Mouse (Mus musculus) CH12.LX (cell line): ENCODE data around the gene Galnt3. TPM values are rescaled to one million over a fixed set of nuclear protein-coding genes. Genes with fewer than 3 reads are reported as not detected.

Experiments used
- DNase-seq: peaks from one replicate; pipeline ENCODE4 v3.0.0-alpha.2; 2013; ENCODE audit errors: extremely low read depth
- H3K27ac ChIP-seq: 2 replicates; pipeline ENCODE4 v1.5.1; 2012; ENCODE audit warnings: low read depth, mild to moderate bottlenecking, control low read depth, moderate library complexity; ENCODE audit not compliant: insufficient read depth
- H3K27me3 ChIP-seq: replicated peaks from 2 replicates; pipeline ENCODE3; 2012; ENCODE audit warnings: inconsistent platforms
- H3K36me3 ChIP-seq, 2 experiments: replicated peaks in 1 of 2; 2 replicates each; pipeline versions ENCODE3 to v1.6.1; 2012; ENCODE audit warnings: inconsistent platforms in 1 of 2, low read length in 1 of 2, mild to moderate bottlenecking in 1 of 2, mixed read lengths in 1 of 2, moderate library complexity in 1 of 2; ENCODE audit not compliant: control insufficient read depth in 1 of 2, insufficient read depth in 1 of 2
- H3K4me1 ChIP-seq, 2 experiments: 2 replicates each; pipeline ENCODE4 v1.6.1; 2012; ENCODE audit warnings: inconsistent platforms in 1 of 2, moderate library complexity in 1 of 2; ENCODE audit not compliant: insufficient read depth in 2 of 2, control insufficient read depth in 1 of 2
- H3K4me2 ChIP-seq: 2 replicates; pipeline ENCODE4 v1.6.1; 2012; ENCODE audit warnings: low read depth, mild to moderate bottlenecking, control low read depth; ENCODE audit not compliant: poor library complexity, insufficient read depth, severe bottlenecking
- H3K4me3 ChIP-seq, 3 experiments: fragments of 150-350 bp in 1 of 3; sonication (generic) in 1 of 3; replicated peaks in 1 of 3; 2 replicates each; pipeline versions ENCODE3 to v1.5.1; 2011 to 2012; ENCODE audit warnings: low read depth in 2 of 3, low read length in 2 of 3, mild to moderate bottlenecking in 2 of 3, moderate library complexity in 2 of 3, control low read depth in 1 of 3, improper control_type of control experiment in 1 of 3, inconsistent platforms in 1 of 3, mixed read lengths in 1 of 3; ENCODE audit not compliant: poor library complexity in 1 of 3
- H3K79me2 ChIP-seq: replicated peaks from 2 replicates; pipeline ENCODE4 v1.6.1; 2012; ENCODE audit warnings: mild to moderate bottlenecking, moderate library complexity; ENCODE audit not compliant: control insufficient read depth, poor library complexity, insufficient read depth, severe bottlenecking; ENCODE audit errors: extremely low read depth
- H3K9ac ChIP-seq: 2 replicates; pipeline ENCODE4 v1.6.1; 2012; ENCODE audit warnings: low read depth, mild to moderate bottlenecking, control low read depth, moderate library complexity; ENCODE audit not compliant: insufficient read depth
- H3K9me3 ChIP-seq: replicated peaks from 2 replicates; pipeline ENCODE3; 2012; ENCODE audit warnings: low read length, inconsistent platforms, mixed read lengths
- BHLHE40 ChIP-seq: IDR thresholded peaks from 2 replicates; pipeline ENCODE4 v1.6.1; 2011; ENCODE audit warnings: mild to moderate bottlenecking, low read depth, low read length, improper control_type of control experiment
- CHD1 ChIP-seq: IDR thresholded peaks from 2 replicates; pipeline ENCODE4 v1.6.1; 2012; ENCODE audit warnings: low read depth, low read length, improper control_type of control experiment, inconsistent platforms
- CTCF ChIP-seq, 2 experiments: IDR thresholded peaks in 1 of 2; conservative IDR thresholded peaks in 1 of 2; 2 replicates each; pipeline ENCODE4 v1.5.1; 2011 to 2012; ENCODE audit warnings: low read depth in 2 of 2, low read length in 2 of 2, improper control_type of control experiment in 1 of 2, inconsistent platforms in 1 of 2, mild to moderate bottlenecking in 1 of 2, moderate library complexity in 1 of 2
- EP300 ChIP-seq: IDR thresholded peaks from 2 replicates; pipeline ENCODE4 v1.6.1; 2011; ENCODE audit warnings: low read length, improper control_type of control experiment
- ETS1 ChIP-seq: conservative IDR thresholded peaks from 2 replicates; pipeline ENCODE4 v1.6.1; 2012; ENCODE audit warnings: low read depth, mild to moderate bottlenecking, inconsistent platforms, low read length, improper control_type of control experiment, moderate library complexity
- HCFC1 ChIP-seq: IDR thresholded peaks from 2 replicates; pipeline ENCODE4 v1.6.1; 2012; ENCODE audit warnings: low read depth, mild to moderate bottlenecking, inconsistent platforms, low read length, improper control_type of control experiment
- IRF4 ChIP-seq: IDR thresholded peaks from 2 replicates; pipeline ENCODE4 v1.6.1; 2014; ENCODE audit warnings: low read depth, mild to moderate bottlenecking, inconsistent platforms, low read length, improper control_type of control experiment
- JUN ChIP-seq: IDR thresholded peaks from 2 replicates; pipeline ENCODE4 v1.6.1; 2011; ENCODE audit warnings: low read depth, mild to moderate bottlenecking, low read length, improper control_type of control experiment, moderate library complexity; ENCODE audit not compliant: insufficient read depth
- JUND ChIP-seq: conservative IDR thresholded peaks from 2 replicates; pipeline ENCODE4 v1.6.1; 2011; ENCODE audit warnings: low read depth, low read length, improper control_type of control experiment
- MAZ ChIP-seq: IDR thresholded peaks from 2 replicates; pipeline ENCODE4 v1.6.1; 2012; ENCODE audit warnings: low read depth, mild to moderate bottlenecking, inconsistent platforms, low read length, improper control_type of control experiment, moderate library complexity
- MEF2A ChIP-seq: IDR thresholded peaks from 2 replicates; pipeline ENCODE4 v1.6.1; 2014; ENCODE audit warnings: low read depth, mild to moderate bottlenecking, inconsistent platforms, low read length, improper control_type of control experiment, borderline replicate concordance
- MXI1 ChIP-seq: IDR thresholded peaks from 2 replicates; pipeline ENCODE4 v1.6.1; 2011; ENCODE audit warnings: mild to moderate bottlenecking, low read depth, low read length, improper control_type of control experiment
- MYC ChIP-seq: IDR thresholded peaks from 2 replicates; pipeline ENCODE4 v1.6.1; 2011; ENCODE audit warnings: low read depth, mild to moderate bottlenecking, improper control_type of control experiment, low read length
- NELFE ChIP-seq: IDR thresholded peaks from 2 replicates; pipeline ENCODE4 v1.6.1; 2011; ENCODE audit warnings: low read depth, low read length, improper control_type of control experiment
- NRF1 ChIP-seq: IDR thresholded peaks from 2 replicates; pipeline ENCODE4 v1.6.1; 2014; ENCODE audit warnings: low read depth, mild to moderate bottlenecking, inconsistent platforms, low read length, improper control_type of control experiment, moderate library complexity
- PAX5 ChIP-seq: IDR thresholded peaks from 2 replicates; pipeline ENCODE4 v1.6.1; 2012; ENCODE audit warnings: low read length, inconsistent platforms, mixed read lengths
- POLR2A ChIP-seq: IDR thresholded peaks from 2 replicates; pipeline ENCODE4 v1.6.1; 2011; ENCODE audit warnings: low read depth, mild to moderate bottlenecking, improper control_type of control experiment, low read length
- POLR2AphosphoS2 ChIP-seq: IDR thresholded peaks from 2 replicates; pipeline ENCODE4 v1.6.1; 2011; ENCODE audit warnings: low read depth, low read length, improper control_type of control experiment
- RCOR1 ChIP-seq: conservative IDR thresholded peaks from 2 replicates; pipeline ENCODE4 v1.6.1; 2012; ENCODE audit warnings: low read depth, mild to moderate bottlenecking, inconsistent platforms, low read length, improper control_type of control experiment
- SMC3 ChIP-seq: IDR thresholded peaks from 2 replicates; pipeline ENCODE4 v1.6.1; 2011; ENCODE audit warnings: low read depth, low read length, improper control_type of control experiment
- TCF12 ChIP-seq: IDR thresholded peaks from 2 replicates; pipeline ENCODE4 v1.6.1; 2014; ENCODE audit warnings: low read depth, mild to moderate bottlenecking, inconsistent platforms, low read length, improper control_type of control experiment
- UBTF ChIP-seq: IDR thresholded peaks from 2 replicates; pipeline ENCODE4 v1.6.1; 2012; ENCODE audit warnings: low read depth, mild to moderate bottlenecking, inconsistent platforms, low read length, improper control_type of control experiment, moderate library complexity
- ZC3H11A ChIP-seq: IDR thresholded peaks from 2 replicates; pipeline ENCODE4 v1.6.1; 2012; ENCODE audit warnings: low read depth, mild to moderate bottlenecking, inconsistent platforms, low read length, improper control_type of control experiment
- ZMIZ1 ChIP-seq: IDR thresholded peaks from 2 replicates; pipeline ENCODE4 v1.6.1; 2012; ENCODE audit warnings: low read depth, mild to moderate bottlenecking, inconsistent platforms, low read length, improper control_type of control experiment
- dilution Hi-C: fragments of 300-500 bp; cut with MboI; formaldehyde crosslinking; loops from 2 replicates; pipeline ENCODE4 v1.14.3; 2020; ENCODE audit warnings: low sequenced_read_pairs; ENCODE audit not compliant: extremely low pct_unique_long_range_greater_than_20kb, extremely low pct_ligation_motif_present
- in situ Hi-C: fragments of 300-500 bp; cut with MboI; formaldehyde crosslinking; loops from 3 replicates; pipeline ENCODE4 v1.14.3; 2019; ENCODE audit warnings: low sequenced_read_pairs, low pct_ligation_motif_present, low pct_unique_long_range_greater_than_20kb, mixed read lengths
- polyA plus RNA-seq: library from polyadenylated mRNA; unstranded; fragments of >175 nt; gene quantifications from 2 replicates; pipeline ENCODE4 v1.2.1, GENCODE M21; 2012; ENCODE audit warnings: low read depth; ENCODE audit not compliant: insufficient read length
- total RNA-seq, 2 experiments: library from RNA; depleted of rRNA; stranded (reverse); fragments of 300-350 nt in 1 of 2; fragments of >200 nt in 1 of 2; gene quantifications; 2 replicates each; pipeline ENCODE4 v1.2.3; 2012 to 2014

The Galnt3 gene
- total and polyA plus RNA-seq, 3 experiments: 0.55 to 0.76 TPM; not detected in 1

GRCm38 (mm10) chr2:66140246-66140645 is 15.5 kb upstream of the Galnt3 start:
- no peaks in the 10 kb centered on the region for H3K36me3 ChIP-seq
- in situ Hi-C loops (no loop called here), dilution Hi-C loops (no loop called here)
- no peak for DNase-seq
- no peaks in the 10 kb centered on the region for H3K79me2 ChIP-seq
- H3K27me3 ChIP-seq: no peaks in the 10 kb centered on the region
- H3K4me2 ChIP-seq: no peak overlapping the region
- H3K4me3 ChIP-seq: no peak overlapping the region
- no peaks in the 10 kb centered on the region for H3K9me3 ChIP-seq
- H3K27ac ChIP-seq: no peak overlapping the region
- H3K4me1 ChIP-seq: no peaks in the 10 kb centered on the region
- TF ChIP-seq ETS1 (no peak), JUN (no peak), ZC3H11A (no peak), EP300 (no peak), MYC (no peak), NELFE (no peak), POLR2A (no peak), IRF4 (no peak), MAZ (no peak), HCFC1 (no peak), POLR2AphosphoS2 (no peak), SMC3 (no peak), ZMIZ1 (no peak)
- no peak overlapping the region for H3K9ac ChIP-seq

- Histone ChIP-seq H3K4me3 (no peak overlapping the region), H3K9ac (no peak overlapping the region), H3K27ac (no peak overlapping the region), H3K4me2 (no peak overlapping the region), H3K36me3 (no peaks in the 10 kb centered on the region), H3K9me3 (peaks cover 18% of the 10 kb centered on the region), H3K4me1 (no peaks in the 10 kb centered on the region), H3K79me2 (no peaks in the 10 kb centered on the region), H3K27me3 (no peaks in the 10 kb centered on the region)
- TF ChIP-seq RCOR1 (no peak), JUND (no peak), IRF4 (no peak), NELFE (no peak), EP300 (no peak), MEF2A (no peak), PAX5 (no peak), JUN (no peak), TCF12 (no peak), CHD1 (no peak), BHLHE40 (no peak), NRF1 (no peak), POLR2A (no peak), UBTF (no peak), MXI1 (no peak), CTCF (conservative IDR thresholded peaks at IDR 0.05 in 1 of 2, IDR thresholded peaks at IDR 0.05 in 1 of 2; ENCODE audit: low read depth in 2 of 2, low read length in 2 of 2) (no peak)
- no peak for DNase-seq
- dilution Hi-C loops (no loop called here), in situ Hi-C loops (no loop called here)
Observed at GRCm38 (mm10) chr2:66131862-66132544, 7.2 kb upstream of the Galnt3 start.
